Mouse (Mus musculus) forebrain, embryonic 16.5 days (tissue): Measurements from ENCODE around the gene Syne3. TPM values are rescaled to one million over a fixed set of nuclear protein-coding genes. Genes with fewer than 3 reads are reported as not detected.

Experiments
- ATAC-seq: fragments of 200-750 bp; cut with Nextera tagmentation; 2 replicates; pipeline ENCODE4 v1.8.0; 2017; ENCODE audit warnings: mild to moderate bottlenecking, moderate library complexity
- H3K27ac ChIP-seq: fragments of 300-500 bp; sonication (generic); 2 replicates; pipeline ENCODE4 v1.5.1; 2014; ENCODE audit warnings: low read length, control low read depth
- H3K27me3 ChIP-seq: fragments of 300-500 bp; sonication (generic); replicated peaks from 2 replicates; pipeline ENCODE4 v1.6.1; 2014; ENCODE audit warnings: low read length; ENCODE audit not compliant: control insufficient read depth, insufficient read depth
- H3K36me3 ChIP-seq: fragments of 300-500 bp; sonication (generic); 2 replicates; pipeline ENCODE4 v1.6.1; 2014; ENCODE audit not compliant: control insufficient read depth, insufficient read depth
- H3K4me1 ChIP-seq: fragments of 300-500 bp; sonication (generic); replicated peaks from 2 replicates; pipeline ENCODE4 v1.6.1; 2014; ENCODE audit warnings: low read length; ENCODE audit not compliant: control insufficient read depth, insufficient read depth
- H3K4me2 ChIP-seq: fragments of 300-500 bp; sonication (generic); 2 replicates; pipeline ENCODE4 v1.6.1; 2014; ENCODE audit warnings: mild to moderate bottlenecking, low read length, control low read depth
- H3K4me3 ChIP-seq: fragments of 300-500 bp; sonication (generic); replicated peaks from 2 replicates; pipeline ENCODE4 v1.5.1; 2014; ENCODE audit warnings: mild to moderate bottlenecking, low read length, control low read depth
- H3K9ac ChIP-seq: fragments of 300-500 bp; sonication (generic); replicated peaks from 2 replicates; pipeline ENCODE4 v1.6.1; 2014; ENCODE audit warnings: low read depth, low read length, control low read depth
- H3K9me3 ChIP-seq: fragments of 300-500 bp; sonication (generic); 2 replicates; pipeline ENCODE4 v1.6.1; 2016; ENCODE audit warnings: low read length; ENCODE audit not compliant: control insufficient read depth
- WGBS: fragments of 180-500 bp; shearing (Covaris S2); extraction: QIAGEN DNeasy Blood & Tissue Kit; methylation state at CpG from one replicate; pipeline ENCODE4 v1.1.7; 2014; 5-methylcytosine and 5-hydroxymethylcytosine counted together
- polyA plus RNA-seq: library from polyadenylated mRNA; unstranded; fragments of >200 nt; fragmentation: Nextera tagmentation; extraction: Ambion mirVana; gene quantifications from 2 replicates; pipeline ENCODE4 v1.2.1, GENCODE M21; 2015

Syne3 gene
- polyA plus RNA-seq, 1 experiment from 2014 or later: 0.20 TPM

- WGBS: 85% methylated on average over 9 of the region's 9 CpGs
- Histone ChIP-seq H3K27ac (no peak overlapping the region), H3K4me3 (no peak overlapping the region)
Measured at GRCm38 (mm10) chr12:104940466-104940865, 69.1 kb downstream of the Syne3 start.

GRCm38 (mm10) chr12:104940027-104940386 lies 69.6 kb downstream of the Syne3 start:
- Histone ChIP-seq H3K27ac (no peak overlapping the region), H3K9ac (no peak overlapping the region), H3K27me3 (no peaks in the 10 kb centered on the region), H3K36me3 (no peaks in the 10 kb centered on the region), H3K4me2 (no peak overlapping the region), H3K9me3 (no peaks in the 10 kb centered on the region), H3K4me1 (peaks cover 12% of the 10 kb centered on the region), H3K4me3 (no peak overlapping the region)
- 8% methylated on average over 4 of the region's 4 CpGs for WGBS
- peak; percentile 37; the same call in 1 of the 2 replicates for ATAC-seq

More at GRCm38 (mm10) chr12:104940466-104940865, 69.1 kb downstream of the Syne3 start:
- Histone ChIP-seq H3K4me1 (peaks cover 12% of the 10 kb centered on the region), H3K4me2 (no peak overlapping the region), H3K9ac (no peak overlapping the region), H3K9me3 (no peaks in the 10 kb centered on the region), H3K36me3 (no peaks in the 10 kb centered on the region), H3K27me3 (no peaks in the 10 kb centered on the region)
- no peak for ATAC-seq

- H3K4me2 ChIP-seq: 0 out of 2 replicates have a peak overlapping the region, but pooled peaks have one; percentile 11
- 22% methylated on average over 13 of the region's 13 CpGs for WGBS
- peak; percentile 84 for ATAC-seq
Measured at GRCm38 (mm10) chr12:104939372-104940026, 70.1 kb downstream of the Syne3 start.

GRCm38 (mm10) chr12:104938935-104939334 lies 70.7 kb downstream of the Syne3 start:
- Histone ChIP-seq H3K9me3 (no peaks in the 10 kb centered on the region), H3K9ac (no peak overlapping the region), H3K36me3 (no peaks in the 10 kb centered on the region), H3K4me3 (no peak overlapping the region), H3K27ac (peak overlapping the region; percentile 13), H3K4me1 (peaks cover 12% of the 10 kb centered on the region), H3K27me3 (no peaks in the 10 kb centered on the region), H3K4me2 (no peak overlapping the region)
- WGBS: 66% methylated on average over 5 of the region's 5 CpGs
- ATAC-seq: no peak

More at GRCm38 (mm10) chr12:104939372-104940026, 70.1 kb downstream of the Syne3 start:
- Histone ChIP-seq H3K27me3 (no peaks in the 10 kb centered on the region), H3K9ac (no peak overlapping the region), H3K9me3 (no peaks in the 10 kb centered on the region), H3K36me3 (no peaks in the 10 kb centered on the region), H3K4me1 (peaks cover 12% of the 10 kb centered on the region), H3K27ac (peak overlapping the region; percentile 13), H3K4me3 (no peak overlapping the region)

GRCm38 (mm10) chr12:104936223-104936622 lies 73.4 kb downstream of the Syne3 start:
- Histone ChIP-seq H3K4me1 (peaks cover 12% of the 10 kb centered on the region), H3K9ac (no peak overlapping the region), H3K27me3 (no peaks in the 10 kb centered on the region), H3K27ac (no peak overlapping the region), H3K36me3 (no peaks in the 10 kb centered on the region), H3K4me2 (no peak overlapping the region), H3K9me3 (no peaks in the 10 kb centered on the region), H3K4me3 (no peak overlapping the region)
- WGBS: 72% methylated on average over 4 of the region's 4 CpGs
- ATAC-seq: no peak

- peaks cover 12% of the 10 kb centered on the region for H3K4me1 ChIP-seq
- WGBS: 89% methylated on average over 8 of the region's 8 CpGs
- H3K9me3 ChIP-seq: no peaks in the 10 kb centered on the region
- ATAC-seq: no peak
- no peaks in the 10 kb centered on the region for H3K36me3 ChIP-seq
- H3K27ac ChIP-seq: no peak overlapping the region
- H3K9ac ChIP-seq: no peak overlapping the region
- H3K27me3 ChIP-seq: no peaks in the 10 kb centered on the region
- H3K4me2 ChIP-seq: no peak overlapping the region
- H3K4me3 ChIP-seq: no peak overlapping the region
Measured at GRCm38 (mm10) chr12:104935144-104935543, 74.5 kb downstream of the Syne3 start.

GRCm38 (mm10) chr12:104933800-104934199 lies 75.8 kb downstream of the Syne3 start:
- H3K9me3 ChIP-seq: no peaks in the 10 kb centered on the region
- no peaks in the 10 kb centered on the region for H3K36me3 ChIP-seq
- H3K27me3 ChIP-seq: no peaks in the 10 kb centered on the region
- peaks cover under 1% of the 10 kb centered on the region; the same call in 1 of the 2 replicates for H3K4me1 ChIP-seq
- no peak overlapping the region for H3K4me3 ChIP-seq
- H3K27ac ChIP-seq: no peak overlapping the region
- ATAC-seq: no peak
- H3K9ac ChIP-seq: no peak overlapping the region
- H3K4me2 ChIP-seq: no peak overlapping the region
- WGBS: 81% methylated on average over 13 of the region's 13 CpGs

GRCm38 (mm10) chr12:104933217-104933616 lies 76.4 kb downstream of the Syne3 start:
- H3K4me2 ChIP-seq: no peak overlapping the region
- no peaks in the 10 kb centered on the region for H3K4me1 ChIP-seq
- H3K27ac ChIP-seq: no peak overlapping the region
- H3K27me3 ChIP-seq: no peaks in the 10 kb centered on the region
- no peaks in the 10 kb centered on the region for H3K9me3 ChIP-seq
- no peaks in the 10 kb centered on the region for H3K36me3 ChIP-seq
- 58% methylated on average over 2 of the region's 2 CpGs for WGBS
- H3K9ac ChIP-seq: no peak overlapping the region
- no peak for ATAC-seq
- no peak overlapping the region for H3K4me3 ChIP-seq

- WGBS: 89% methylated on average over 2 of the region's 2 CpGs
- Histone ChIP-seq H3K9me3 (no peaks in the 10 kb centered on the region), H3K4me3 (no peak overlapping the region), H3K9ac (no peak overlapping the region), H3K27ac (no peak overlapping the region), H3K4me1 (peaks cover 9% of the 10 kb centered on the region; the same call in 1 of the 2 replicates), H3K36me3 (no peaks in the 10 kb centered on the region), H3K27me3 (no peaks in the 10 kb centered on the region), H3K4me2 (no peak overlapping the region)
- ATAC-seq: no peak
Measured at GRCm38 (mm10) chr12:104925765-104926164, 83.8 kb downstream of the Syne3 start.
